Mouse (Mus musculus): ENCODE data around the gene Zfp784.

DNA sequence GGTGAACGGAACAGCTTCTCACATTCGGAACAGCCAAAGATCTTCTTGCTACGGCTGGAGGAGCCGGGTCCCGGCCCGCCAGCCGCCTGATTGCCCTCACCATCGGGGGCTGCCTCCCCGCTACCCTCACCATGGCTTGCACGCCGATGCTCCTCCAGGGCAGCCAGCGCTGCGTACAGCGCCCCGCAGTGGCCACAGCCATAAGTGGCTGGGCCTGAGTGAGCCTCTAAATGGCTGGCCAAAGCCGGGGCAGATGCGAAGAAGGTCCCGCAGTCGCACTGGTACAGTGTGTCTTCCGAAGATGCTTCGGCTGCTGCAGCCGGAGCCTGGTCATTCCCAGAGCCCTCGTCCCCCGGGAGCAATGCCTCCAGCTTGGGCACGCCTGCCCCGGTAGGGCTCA is 30.0 kb downstream of the Zfp784 start:
- TF ChIP-seq CTCF (IDR thresholded peaks at IDR 0.05; ENCODE audit: control insufficient read depth, insufficient read depth, low read length) (no peak), POLR2A (IDR thresholded peaks at IDR 0.05; ENCODE audit: borderline replicate concordance, control insufficient read depth, low read depth, low read length) (no peak)
